Mouse (Mus musculus) intestine, postnatal 0 days (tissue): Measurements from ENCODE around the gene Zfp281. TPM values are rescaled to one million over a fixed set of nuclear protein-coding genes. Genes with fewer than 3 reads are reported as not detected.

Source experiments
- ATAC-seq: fragments of 200-750 bp; cut with Nextera tagmentation; 2 replicates; pipeline ENCODE4 v1.8.0; 2017; ENCODE audit warnings: mild to moderate bottlenecking, moderate TSS enrichment, moderate library complexity
- H3K27ac ChIP-seq: fragments of 300-500 bp; sonication (generic); 2 replicates; pipeline ENCODE4 v1.5.1; 2014; ENCODE audit warnings: mild to moderate bottlenecking, low read depth, low read length, moderate library complexity
- H3K27me3 ChIP-seq: fragments of 300-500 bp; sonication (generic); replicated peaks from 2 replicates; pipeline ENCODE4 v1.6.1; 2014; ENCODE audit warnings: low read length, mixed read lengths; ENCODE audit not compliant: control insufficient read depth, insufficient read depth
- H3K36me3 ChIP-seq: fragments of 300-500 bp; sonication (generic); 2 replicates; pipeline ENCODE4 v1.6.1; 2014; ENCODE audit warnings: mild to moderate bottlenecking, moderate library complexity; ENCODE audit not compliant: control insufficient read depth, insufficient read depth
- H3K4me1 ChIP-seq: fragments of 300-500 bp; sonication (generic); replicated peaks from 2 replicates; pipeline ENCODE4 v1.6.1; 2014; ENCODE audit warnings: antibody characterized with exemption, low read length, mixed read lengths; ENCODE audit not compliant: control insufficient read depth, insufficient read depth
- H3K4me2 ChIP-seq: fragments of 300-500 bp; sonication (generic); replicated peaks from 2 replicates; pipeline ENCODE4 v1.6.1; 2014; ENCODE audit warnings: low read depth, mild to moderate bottlenecking, moderate library complexity
- H3K4me3 ChIP-seq: fragments of 300-500 bp; sonication (generic); 2 replicates; pipeline ENCODE4 v1.5.1; 2014; ENCODE audit warnings: low read depth, low read length
- H3K9ac ChIP-seq: fragments of 300-500 bp; sonication (generic); 2 replicates; pipeline ENCODE4 v1.6.1; 2014; ENCODE audit warnings: mild to moderate bottlenecking, low read depth, low read length
- H3K9me3 ChIP-seq: fragments of 300-500 bp; sonication (generic); 2 replicates; pipeline ENCODE4 v1.6.1; 2016; ENCODE audit warnings: mixed run types; ENCODE audit not compliant: control insufficient read depth
- CTCF ChIP-seq: sonication (generic); IDR thresholded peaks from 2 replicates; pipeline ENCODE4 v1.5.1; 2016; ENCODE audit warnings: low read depth, mild to moderate bottlenecking, control low read depth, antibody characterized with exemption, moderate library complexity
- WGBS: fragments of 180-500 bp; shearing (Covaris S2); extraction: QIAGEN DNeasy Blood & Tissue Kit; methylation state at CpG from one replicate; pipeline ENCODE4 v1.1.7; 2014; 5-methylcytosine and 5-hydroxymethylcytosine counted together
- polyA plus RNA-seq: library from polyadenylated mRNA; unstranded; fragments of >200 nt; fragmentation: Nextera tagmentation; extraction: Ambion mirVana; gene quantifications from 2 replicates; pipeline ENCODE4 v1.2.1, GENCODE M21; 2015

Gene Zfp281
- polyA plus RNA-seq, 1 experiment from 2014 or later = 7.2 TPM

DNA sequence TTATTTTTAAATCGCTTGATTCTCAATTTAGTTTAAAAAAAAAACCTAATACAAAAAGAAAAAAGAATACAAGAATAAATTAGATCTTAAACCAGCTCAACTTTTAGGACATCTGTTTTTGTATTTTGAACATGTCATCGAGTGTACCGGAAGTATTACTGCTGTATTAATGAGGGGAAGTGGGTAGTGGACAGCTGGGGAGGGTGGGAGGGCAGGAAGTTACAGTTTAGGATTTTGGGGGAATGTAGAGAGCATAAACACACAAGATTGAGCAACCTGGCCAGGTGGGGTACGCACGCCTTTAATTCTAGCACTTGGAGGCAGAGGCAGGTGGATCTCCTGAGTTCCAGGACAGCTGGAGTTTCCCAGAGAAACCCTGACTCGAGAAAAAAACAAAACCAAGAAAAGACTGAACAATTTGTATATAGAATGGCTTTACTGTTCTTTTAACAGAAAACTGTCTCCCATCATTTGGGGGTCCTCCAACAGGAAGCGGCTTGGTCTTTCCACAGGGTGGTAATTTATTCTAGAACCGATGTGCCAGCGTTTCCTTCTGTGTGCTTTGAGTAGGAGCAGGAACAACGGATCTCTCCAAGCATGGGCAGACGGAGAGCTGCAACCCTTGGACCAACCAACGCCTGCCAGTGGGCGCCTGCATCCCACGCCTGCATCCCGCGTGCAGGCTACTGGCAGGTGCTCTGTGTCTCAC, 51.2 kb downstream of the Zfp281 start:
- Histone ChIP-seq H3K4me2 (no peak overlapping the region), H3K4me3 (no peak overlapping the region), H3K27me3 (no peaks in the 10 kb centered on the region), H3K27ac (no peak overlapping the region), H3K4me1 (no peaks in the 10 kb centered on the region), H3K9ac (no peak overlapping the region), H3K36me3 (no peaks in the 10 kb centered on the region), H3K9me3 (no peaks in the 10 kb centered on the region)
- no peak for ATAC-seq
- no peak for TF ChIP-seq CTCF
- 80% methylated on average over 16 of the region's 16 CpGs for WGBS

DNA sequence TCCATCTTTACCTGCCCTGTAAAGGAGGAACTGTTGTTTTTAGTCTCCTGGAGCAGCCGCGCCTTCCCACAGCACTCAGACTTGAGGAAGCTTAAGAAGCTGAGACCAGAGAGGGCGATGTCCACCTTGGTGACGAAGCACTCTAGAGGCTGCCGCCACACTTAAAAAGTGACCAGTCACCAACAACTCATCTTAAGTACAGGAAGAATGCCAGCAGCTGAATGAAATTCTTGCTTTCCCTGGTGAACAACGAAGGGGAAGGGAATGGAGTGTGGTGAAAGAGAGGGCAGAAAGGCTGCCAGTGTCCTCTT, 51.7 kb downstream of the Zfp281 start:
- no peak for TF ChIP-seq CTCF
- WGBS = 81% methylated on average over 6 of the region's 6 CpGs
- Histone ChIP-seq H3K27ac (no peak overlapping the region), H3K4me2 (no peak overlapping the region), H3K4me3 (no peak overlapping the region), H3K9ac (no peak overlapping the region), H3K9me3 (no peaks in the 10 kb centered on the region), H3K4me1 (no peaks in the 10 kb centered on the region), H3K36me3 (no peaks in the 10 kb centered on the region), H3K27me3 (no peaks in the 10 kb centered on the region)
- no peak for ATAC-seq

DNA sequence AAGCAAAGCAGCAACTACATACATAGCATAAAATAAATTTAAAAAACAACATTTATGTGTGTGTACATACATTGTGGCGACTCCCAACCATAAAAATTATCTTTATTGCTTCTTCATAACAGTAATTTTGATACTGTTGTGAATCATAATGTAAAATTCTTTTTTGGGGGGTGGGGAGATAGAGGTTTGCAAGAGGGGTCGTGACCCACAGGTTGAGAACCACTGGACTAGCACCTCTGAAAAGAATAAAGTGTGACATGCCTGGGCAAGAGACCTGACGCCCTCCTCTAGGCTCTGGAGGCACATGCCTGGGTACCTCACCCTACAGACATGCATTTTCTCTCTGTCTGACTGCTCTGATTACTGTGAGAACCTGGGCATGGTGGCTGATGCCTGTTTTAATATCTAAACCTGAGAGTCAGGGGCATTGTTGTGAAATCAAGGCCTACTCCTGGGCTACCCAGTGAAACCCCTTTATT, 53.2 kb downstream of the Zfp281 start:
- Histone ChIP-seq H3K9ac (no peak overlapping the region), H3K36me3 (no peaks in the 10 kb centered on the region), H3K4me1 (no peaks in the 10 kb centered on the region), H3K4me2 (no peak overlapping the region), H3K9me3 (no peaks in the 10 kb centered on the region), H3K27ac (no peak overlapping the region), H3K27me3 (no peaks in the 10 kb centered on the region), H3K4me3 (no peak overlapping the region)
- WGBS = 75% methylated on average over 3 of the region's 3 CpGs
- ATAC-seq = no peak
- no peak for TF ChIP-seq CTCF

DNA sequence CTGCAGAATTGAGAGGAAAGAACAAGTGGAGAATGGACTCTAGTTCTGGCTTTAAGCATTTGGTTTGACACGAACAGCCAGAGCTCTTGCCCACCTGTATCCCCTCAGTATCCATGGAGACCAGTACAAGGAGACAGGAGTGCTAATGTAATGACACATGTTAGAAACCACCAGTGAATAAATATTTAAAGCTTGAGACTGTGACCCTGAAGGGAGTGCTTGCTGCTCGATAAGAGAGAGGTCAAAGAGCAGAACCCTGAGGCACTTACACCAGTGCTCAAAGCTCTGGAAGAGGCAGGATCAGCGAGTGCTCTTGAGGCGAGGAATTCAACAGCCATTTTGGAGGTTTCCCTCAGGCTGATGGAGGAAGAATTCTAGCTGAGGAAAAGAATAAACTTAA, 54.1 kb downstream of the Zfp281 start:
- Histone ChIP-seq H3K27ac (no peak overlapping the region), H3K4me1 (0 out of 2 replicates have a peak, but pooled peaks cover 6% of the 10 kb centered on the region), H3K27me3 (no peaks in the 10 kb centered on the region), H3K4me3 (no peak overlapping the region), H3K9ac (no peak overlapping the region), H3K9me3 (no peaks in the 10 kb centered on the region), H3K36me3 (no peaks in the 10 kb centered on the region), H3K4me2 (no peak overlapping the region)
- WGBS = 23% methylated on average over 4 of the region's 4 CpGs
- no peak for ATAC-seq
- TF ChIP-seq CTCF = no peak

Other genes starting within 250 kb of the Zfp281 start
- gene Ddx59, start 209.6 kb upstream of the Zfp281 start, polyA plus RNA-seq = 6.0 and 6.8 TPM in 2 replicates
- 0.50 and 0.58 TPM in 2 replicates for gene Kif14, start 158.6 kb upstream of the Zfp281 start, polyA plus RNA-seq